Mouse (Mus musculus) forelimb bud, embryonic 11.5 days (tissue): Measurements from ENCODE around the gene Gm1043.

ENCODE experiments used
- DNase-seq: peaks from one replicate; pipeline ENCODE4 v3.0.0-alpha.2; 2012; ENCODE audit warnings: low read depth, low spot score

Gm1043 gene

DNA sequence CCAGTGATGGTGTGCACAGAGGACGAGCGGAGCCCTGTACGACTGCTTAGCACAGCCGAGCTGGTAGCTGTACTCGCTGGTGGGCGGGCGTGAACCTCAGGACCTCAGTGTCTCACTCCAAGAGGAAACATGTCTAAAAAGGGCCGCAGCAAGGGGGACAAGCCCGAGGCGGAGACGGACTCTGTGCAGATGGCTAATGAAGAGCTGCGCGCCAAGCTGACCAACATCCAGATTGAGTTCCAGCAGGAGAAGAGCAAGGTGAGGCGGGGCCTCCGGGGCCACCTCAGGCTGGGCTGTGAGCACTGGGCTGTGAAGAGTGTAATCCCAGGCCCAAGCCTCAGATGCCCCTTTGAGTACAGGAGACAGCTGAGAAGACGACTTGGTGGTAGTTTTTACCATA lies at the start of gene Gm1043:
Gene Gm1043 (plus strand): TSS at position 130 of the 400 bp plus-strand sequence.
- no peak for DNase-seq

- DNase-seq: no peak
These were observed 49.3 kb upstream of the Gm1043 start for GRCm38 (mm10) chr5:37035896-37036295.

DNA sequence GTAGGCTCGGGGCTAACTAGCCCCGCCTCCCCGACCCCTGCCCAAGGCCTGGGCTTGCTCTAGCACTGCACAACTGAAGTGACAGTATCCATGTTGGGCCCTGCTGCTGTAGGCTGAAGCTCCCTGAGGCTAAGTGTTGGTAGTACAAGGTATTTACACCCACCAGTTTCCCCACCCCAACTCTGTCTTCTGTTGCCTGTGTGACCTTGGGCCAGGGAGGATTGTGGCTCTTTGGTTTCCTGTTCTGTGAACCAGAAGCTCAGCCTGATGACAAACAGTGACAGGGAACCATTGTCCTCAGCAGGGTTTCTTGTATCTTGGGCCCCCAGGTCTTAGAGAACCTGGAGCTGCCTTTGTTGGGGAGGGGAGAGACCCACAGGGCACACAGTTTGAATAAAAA lies 48.3 kb upstream of the Gm1043 start:
- DNase-seq: no peak

DNA sequence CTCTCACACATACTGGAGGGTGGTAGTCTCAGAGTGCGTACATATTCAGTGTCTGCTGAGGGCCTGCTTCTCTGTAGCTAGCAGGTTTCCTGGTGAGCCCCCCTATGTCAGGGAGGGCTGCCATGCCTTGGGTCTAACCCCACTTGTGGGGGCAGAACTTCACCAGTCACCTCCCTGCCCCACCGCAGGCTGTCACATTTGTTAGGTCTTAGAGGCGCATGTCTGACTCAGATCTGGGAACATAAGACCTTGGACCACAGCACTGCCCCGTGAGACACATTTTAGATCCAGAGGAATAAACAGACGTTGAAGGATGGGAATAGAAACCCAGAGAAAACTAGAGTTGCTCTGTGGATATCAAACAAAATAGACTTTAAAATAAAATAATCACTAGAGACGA lies 45.3 kb upstream of the Gm1043 start:
- no peak for DNase-seq

GRCm38 (mm10) chr5:37040711-37041110 lies 44.5 kb upstream of the Gm1043 start:
- no peak for DNase-seq

GRCm38 (mm10) chr5:37041651-37042050 lies 43.5 kb upstream of the Gm1043 start:
- no peak for DNase-seq

DNA sequence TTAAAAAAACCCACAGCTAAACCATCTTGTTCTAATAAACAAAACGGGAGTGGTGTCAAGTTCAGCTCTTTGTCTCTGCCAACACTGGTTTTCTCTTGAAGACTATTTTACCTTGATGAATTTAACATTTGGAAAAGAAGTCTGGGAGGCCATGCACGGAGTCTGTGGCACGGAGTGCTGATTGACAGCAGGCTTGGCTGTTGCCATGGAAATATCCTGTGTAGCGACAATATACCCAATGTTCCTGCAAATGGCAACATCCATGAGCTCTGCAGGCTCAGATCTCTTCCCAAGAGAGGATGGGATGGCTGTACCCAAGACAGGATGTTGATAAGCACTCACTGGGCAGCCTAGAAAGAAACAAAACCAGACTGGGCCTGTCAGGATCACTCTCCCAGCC lies 42.2 kb upstream of the Gm1043 start:
- DNase-seq: no peak

GRCm38 (mm10) chr5:37044793-37045192 lies 40.4 kb upstream of the Gm1043 start:
- DNase-seq: no peak

DNA sequence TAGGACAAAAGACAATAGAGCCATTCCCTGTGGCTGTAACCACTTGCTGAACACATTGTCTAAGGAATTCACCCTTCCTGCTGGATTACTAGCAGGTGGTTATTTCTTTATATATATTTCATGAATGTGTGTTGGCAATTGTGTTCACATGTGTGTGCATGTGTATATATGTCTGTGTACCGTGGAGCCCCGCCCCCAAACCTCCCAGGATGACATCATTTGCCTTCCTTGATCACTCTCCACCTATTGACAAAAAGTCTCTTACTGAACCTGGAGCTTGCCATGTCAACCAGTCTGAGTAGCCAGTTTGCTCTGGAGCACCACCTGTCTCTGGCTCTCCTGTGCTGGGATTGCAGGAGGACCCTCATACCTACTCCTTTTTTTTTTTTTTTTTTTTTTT lies 39.6 kb upstream of the Gm1043 start:
- no peak for DNase-seq

DNA sequence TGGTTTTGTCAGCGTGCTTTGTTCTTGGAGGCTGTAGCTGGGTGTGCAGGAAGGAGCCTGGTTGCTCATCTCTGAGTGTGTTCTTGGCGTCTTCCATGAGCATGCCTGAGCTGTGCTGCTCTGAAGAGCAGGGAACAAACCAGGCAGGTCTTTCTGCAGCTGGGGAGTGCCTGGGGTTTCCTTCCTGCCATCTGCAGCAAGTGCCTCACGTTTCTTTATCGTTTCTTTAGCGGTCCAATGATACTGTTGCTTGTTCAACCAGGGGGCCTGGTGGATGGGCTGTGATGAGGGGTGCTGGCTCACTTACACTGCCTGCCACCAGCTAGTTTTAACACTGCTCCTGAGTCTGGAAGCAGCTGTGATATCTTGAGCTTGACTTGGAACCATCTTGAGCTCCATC lies 38.4 kb upstream of the Gm1043 start:
- no peak for DNase-seq

DNA sequence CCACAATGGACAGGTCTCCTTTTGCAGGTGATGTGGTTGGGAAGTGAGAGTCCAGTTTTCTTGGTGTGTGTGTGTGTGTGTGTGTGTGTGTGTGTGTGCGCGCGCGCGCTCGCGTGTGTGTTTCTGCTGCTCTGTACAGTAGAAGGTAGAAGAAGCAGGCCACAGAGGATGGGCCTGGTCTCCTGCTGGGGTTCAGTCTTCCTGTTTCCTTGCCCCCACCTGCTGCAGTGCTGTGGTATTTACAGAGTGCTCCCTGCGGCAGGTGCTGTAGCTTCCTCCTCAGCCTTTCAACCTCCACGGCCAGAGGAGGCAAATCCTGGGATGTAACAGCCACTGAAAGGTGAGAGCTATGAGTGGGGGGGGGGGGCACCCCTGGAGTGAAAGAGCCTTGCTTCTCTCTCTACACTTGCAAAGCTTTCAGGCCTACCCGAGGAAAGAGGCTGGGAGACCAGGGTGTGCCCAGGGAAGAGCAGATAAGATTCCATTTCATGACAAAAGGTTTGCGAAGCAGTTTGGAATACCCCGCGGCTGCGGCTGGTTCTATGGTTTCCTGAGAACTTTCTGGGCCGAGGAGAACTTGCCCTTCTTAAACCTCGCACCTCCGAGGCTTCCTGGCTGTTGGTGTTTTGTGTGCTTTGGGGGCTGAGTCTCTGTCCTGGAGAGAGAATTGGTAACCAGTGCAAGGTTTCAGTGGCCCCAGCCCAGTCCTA lies 37.8 kb upstream of the Gm1043 start:
- no peak for DNase-seq

DNA sequence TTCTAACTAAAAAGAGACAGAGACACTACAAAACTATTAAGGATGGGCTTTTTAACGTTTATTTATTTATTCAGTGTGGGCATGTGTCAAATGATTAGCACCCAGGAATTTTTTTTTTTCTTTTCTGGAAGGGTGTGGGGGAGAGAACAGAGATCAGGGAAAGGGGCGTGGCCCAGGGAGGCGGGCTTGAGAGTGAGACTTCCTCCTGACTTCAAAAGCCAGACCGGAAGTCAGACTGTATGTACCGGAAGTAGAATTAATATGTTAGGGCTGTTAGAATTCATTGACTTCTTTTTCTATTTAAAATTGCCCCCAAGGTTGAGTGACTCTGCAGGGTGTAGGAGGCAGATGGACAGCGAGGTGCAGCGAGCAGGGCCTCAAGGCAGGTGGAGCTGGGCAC lies 37.2 kb upstream of the Gm1043 start:
- DNase-seq: no peak

GRCm38 (mm10) chr5:37049111-37049510 lies 36.1 kb upstream of the Gm1043 start:
- DNase-seq: no peak

GRCm38 (mm10) chr5:37050521-37051373 lies 34.4 kb upstream of the Gm1043 start:
- DNase-seq: no peak

DNA sequence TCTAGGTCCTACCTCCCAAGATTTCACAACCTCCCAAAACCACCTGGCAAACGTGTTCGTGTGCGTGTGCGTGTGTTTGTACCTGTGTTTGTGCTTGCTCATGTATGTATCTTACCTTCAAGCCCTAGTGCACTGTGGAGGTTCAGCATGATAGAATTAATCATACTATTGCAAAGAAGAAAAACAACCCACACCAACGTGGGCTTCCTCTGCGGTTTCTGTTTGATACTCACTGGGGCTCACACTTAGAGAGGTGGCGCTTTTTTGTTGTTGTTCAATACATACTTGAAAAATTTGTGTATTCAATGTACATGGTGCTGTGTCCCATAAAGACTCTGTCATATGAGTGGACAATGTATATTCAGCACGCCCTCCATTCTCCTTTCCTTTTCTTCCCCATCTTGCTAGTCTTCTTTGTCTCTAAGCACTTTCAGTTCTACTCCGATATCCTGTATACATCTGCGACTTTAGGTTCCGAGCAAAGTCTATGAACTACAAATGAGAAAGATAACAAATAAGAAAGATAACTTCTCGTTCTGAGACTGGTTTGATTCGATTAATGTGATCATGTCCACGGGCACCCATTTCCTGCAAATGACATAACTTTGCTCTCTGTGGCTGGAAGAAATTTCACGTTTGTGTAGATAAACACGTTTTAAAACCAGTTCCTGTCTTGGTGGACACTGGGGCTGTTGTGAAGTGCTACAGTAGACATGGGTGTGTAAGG lies 33.6 kb upstream of the Gm1043 start:
- no peak for DNase-seq

DNA sequence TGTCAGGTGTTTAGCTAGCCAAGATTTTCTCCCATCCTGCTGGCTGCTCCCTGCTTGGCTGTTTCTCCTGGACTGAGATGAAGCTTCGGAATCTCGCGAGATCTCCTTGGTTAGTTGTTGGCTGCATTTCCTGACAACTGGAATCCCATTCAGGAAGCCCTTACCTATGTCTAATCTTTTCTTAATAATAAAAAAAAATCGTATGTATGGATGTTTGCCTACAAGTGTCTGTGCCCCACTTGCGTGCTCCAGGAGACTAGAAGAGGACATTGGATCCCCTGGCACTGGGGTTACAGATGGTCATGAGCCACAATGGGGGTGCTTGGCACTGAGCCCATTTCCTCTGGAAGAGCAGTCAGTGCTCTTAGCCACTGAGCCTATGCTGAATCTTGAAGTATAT lies 32.3 kb upstream of the Gm1043 start:
- DNase-seq: no peak

- DNase-seq: no peak
These were observed 29.4 kb upstream of the Gm1043 start for GRCm38 (mm10) chr5:37055789-37056188.

- no peak for DNase-seq
These were observed 28.7 kb upstream of the Gm1043 start for GRCm38 (mm10) chr5:37056471-37056870.

GRCm38 (mm10) chr5:37061612-37062011 lies 23.6 kb upstream of the Gm1043 start:
- DNase-seq: no peak

- DNase-seq: no peak
These were observed 20.4 kb upstream of the Gm1043 start for GRCm38 (mm10) chr5:37064454-37065449.
